Mouse (Mus musculus) adrenal gland, adult 8-10 months (tissue): Measurements from ENCODE around the gene Gpr153. TPM values are rescaled to one million over a fixed set of nuclear protein-coding genes. Genes with fewer than 3 reads are reported as not detected.

Experiments
- DNase-seq: peaks from one replicate; pipeline ENCODE4 v3.0.0; 2022
- total RNA-seq, 4 experiments: library from RNA; stranded (reverse); gene quantifications; 2 replicates each; pipeline ENCODE4 v1.2.4; 2022

The Gpr153 gene
- total RNA-seq, 4 experiments from 2014 or later, result 4.8 to 7.0 (median 5.4) TPM

DNA sequence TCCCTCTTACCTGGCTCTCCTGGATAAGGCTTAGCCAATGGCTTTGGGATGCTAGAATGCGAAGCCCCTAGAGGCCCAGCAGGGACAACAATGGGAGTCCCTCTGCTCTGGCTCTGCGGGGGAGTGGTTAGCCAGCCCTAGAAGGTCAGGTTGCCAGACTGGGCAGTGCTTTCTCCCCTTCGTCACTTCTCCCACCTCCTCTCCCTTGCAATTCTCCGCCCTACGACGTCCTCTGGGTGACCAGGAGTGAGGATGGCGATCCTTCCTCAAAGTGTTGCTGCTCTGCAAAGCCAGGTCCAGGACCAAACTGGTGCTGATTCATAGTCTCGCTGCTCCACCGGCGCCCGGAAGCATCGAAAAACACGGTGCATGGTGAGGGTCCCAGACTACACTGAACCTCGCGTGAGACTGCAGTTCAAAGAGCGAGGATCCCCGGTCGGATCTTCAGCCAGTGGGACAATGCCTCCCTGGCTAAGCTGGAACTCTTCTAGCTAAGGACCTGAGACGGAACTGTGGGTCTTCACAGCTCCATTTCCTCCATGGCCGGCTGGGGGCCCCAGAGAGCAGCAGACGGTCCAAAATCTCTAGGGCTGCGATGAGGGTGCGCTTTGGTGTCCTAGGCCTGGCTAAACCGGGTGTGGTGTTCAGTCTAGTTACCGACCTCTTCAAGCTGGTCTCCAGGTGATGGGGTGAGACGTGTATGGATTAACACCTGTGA, 44.6 kb downstream of the Gpr153 start, which contains the start of gene Rnf207:
Gene Rnf207 (minus strand): TSS at position 477 of the 718 bp plus-strand sequence.
- DNase-seq, result no peak

DNA sequence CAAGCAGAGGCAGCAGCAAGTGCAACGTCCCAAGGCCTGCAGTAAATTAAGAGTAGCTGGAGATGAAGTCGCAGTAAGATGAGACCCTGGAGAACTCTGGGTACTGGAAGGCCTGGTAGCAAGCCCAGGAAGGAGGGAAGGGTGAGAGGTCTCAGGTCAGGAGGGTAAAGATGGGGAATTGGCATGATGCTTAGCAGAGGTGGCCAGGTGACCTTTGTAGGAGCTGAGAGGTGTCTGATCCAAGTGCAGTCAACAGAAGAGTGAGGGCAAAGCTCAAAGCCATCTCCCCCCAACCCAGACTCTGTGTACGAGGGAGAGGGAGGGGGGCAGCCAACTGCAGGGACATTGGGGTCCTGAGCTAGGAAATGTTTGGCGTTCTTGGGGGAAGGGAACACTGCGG, 47.4 kb downstream of the Gpr153 start:
- DNase-seq, result no peak

DNA sequence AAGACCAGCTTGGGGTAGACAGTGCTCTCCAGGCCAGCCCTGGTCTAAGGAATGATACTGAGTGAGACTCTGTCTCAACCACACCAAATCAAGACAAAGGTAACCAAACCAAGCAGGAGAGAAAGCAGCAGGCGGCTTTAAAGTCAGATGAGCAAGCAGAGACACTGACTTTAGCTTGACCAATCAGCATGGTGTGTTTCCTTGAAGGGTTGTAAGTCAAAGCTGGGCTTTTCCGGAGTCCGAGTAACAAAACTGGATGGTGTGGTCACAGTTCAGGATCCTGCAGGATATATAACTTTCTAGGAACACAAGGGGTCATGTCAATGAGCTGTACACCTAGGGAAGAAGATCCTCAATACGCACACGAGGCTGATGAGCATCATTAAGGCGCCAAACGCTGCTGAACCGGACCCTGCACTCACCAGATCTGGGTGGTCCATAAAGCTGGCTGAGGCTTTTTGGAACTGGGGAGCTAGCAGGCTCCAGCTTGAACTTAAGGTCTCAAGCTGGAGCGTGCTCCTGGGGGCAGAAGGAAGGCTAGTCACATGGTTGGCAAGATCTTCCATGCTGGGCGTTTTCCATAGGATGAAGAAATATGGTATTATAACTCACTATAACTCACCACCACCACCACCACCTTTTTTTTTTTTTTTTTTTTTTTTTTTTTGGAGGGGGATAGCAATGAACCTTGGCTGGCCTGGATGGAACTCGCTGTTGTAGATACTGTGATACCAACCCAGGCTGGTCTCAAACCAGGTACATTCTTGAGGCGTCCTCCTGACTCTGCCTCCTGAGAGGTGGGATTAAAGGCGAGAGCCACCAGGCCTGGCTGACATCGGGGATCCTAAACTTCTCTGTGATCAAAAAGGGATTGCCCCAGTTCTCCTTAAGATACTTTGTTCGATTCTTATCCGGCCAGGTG, 50.9 kb downstream of the Gpr153 start:
- no peak for DNase-seq

DNA sequence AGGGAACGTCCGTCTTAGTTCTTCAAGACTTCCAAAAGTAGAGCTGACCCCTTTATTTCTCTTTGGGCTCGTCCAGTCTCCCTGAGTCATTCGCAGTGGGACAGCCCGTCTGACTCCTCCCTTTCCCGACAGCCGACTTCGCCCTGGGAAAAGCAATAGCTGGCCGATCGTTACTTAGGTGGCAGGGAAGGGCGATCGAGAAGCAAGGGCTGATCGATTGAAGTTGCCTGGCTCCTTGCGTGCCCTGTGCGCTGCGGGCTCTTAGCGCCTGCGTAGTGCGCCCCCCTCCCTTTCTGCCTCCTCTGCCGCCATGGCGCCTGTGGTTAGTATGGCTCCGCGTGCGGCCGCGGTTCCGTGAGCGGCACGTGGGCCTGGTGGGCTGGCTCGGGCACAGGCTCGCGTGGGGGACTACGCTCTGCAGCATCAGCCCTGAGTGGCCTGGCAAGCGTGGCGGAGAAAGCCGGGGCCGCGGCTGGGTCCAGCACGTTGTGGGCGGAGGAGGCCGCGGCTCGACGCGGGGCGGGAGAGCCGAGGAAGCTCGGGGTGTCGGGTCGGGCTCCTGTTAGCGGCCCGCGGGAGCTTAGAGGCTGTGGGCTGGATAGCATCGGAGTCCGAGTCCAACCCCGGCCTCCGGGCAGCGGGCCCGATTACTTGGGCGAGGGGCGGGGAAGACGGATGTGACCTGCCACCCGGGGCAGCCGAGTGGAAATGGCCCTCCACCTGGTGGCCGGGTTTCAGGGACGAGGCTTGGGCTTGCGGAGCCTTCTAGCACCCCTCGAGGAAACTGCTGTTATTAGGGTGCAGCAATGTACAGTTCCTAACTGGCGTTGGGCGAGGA, 51.8 kb downstream of the Gpr153 start, which contains the start of gene Rpl22:
Gene Rpl22 (plus strand): TSS at position 169 of the 838 bp plus-strand sequence.
- peak; percentile 94 for DNase-seq

DNA sequence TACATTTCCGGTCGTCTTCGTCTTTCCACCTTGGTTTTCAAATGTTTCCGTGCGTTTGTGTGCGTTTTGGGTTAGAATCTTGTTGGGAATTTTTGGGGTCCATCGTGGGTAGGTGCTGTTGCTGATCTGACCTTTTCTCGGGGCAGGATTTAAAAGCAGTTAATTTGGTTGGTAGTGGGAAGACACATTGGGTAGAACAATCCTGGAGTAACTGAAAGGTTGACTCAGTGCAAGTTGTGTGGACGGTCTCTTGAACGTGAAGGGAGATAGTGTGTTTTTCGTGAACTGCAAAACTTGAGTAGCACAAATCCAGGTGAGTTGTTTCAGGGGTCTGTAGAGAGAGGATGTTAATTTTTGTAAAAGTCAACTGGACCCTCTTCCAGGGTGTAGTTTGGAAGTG, 52.5 kb downstream of the Gpr153 start:
- DNase-seq, result no peak

DNA sequence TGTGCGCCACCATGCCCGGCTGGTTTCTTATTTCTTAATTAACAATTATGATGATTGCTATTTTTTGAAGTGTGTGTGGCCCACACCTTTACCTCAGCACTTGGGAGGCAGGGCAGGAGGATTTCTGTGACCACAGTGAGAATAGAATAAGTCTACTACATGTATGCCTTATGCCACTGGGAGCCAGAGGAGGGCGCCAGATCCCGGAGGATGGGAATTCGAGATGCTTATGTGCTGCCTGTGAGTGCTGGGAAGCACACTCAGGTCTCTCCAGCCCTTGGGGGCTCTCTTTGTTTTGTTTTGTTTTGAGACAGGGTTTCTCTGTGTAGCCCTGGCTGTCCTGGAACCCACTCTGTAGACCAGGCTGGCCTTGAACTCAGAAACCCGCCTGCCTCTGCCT, 54.7 kb downstream of the Gpr153 start:
- DNase-seq, result no peak

DNA sequence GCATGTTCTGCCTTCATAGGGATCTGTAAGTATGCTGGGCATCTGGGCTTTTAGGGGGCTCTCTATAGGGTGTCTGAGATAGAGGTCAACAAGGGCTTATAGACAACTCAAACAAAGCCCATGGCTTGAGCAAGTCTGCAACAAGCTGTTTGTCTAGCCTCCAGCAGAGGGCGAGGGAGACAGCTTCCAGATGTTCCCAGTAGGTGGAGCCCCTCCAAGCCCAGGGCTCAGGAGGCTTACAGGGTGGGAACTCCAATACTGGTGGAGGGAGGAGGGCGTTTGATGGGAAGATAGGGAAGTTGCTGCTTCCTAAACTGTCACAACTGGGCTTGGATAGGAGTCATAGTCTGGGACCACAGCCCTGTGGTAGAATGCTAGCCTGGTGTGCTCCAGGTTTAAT, 58.9 kb downstream of the Gpr153 start:
- peak; percentile 30 for DNase-seq

DNA sequence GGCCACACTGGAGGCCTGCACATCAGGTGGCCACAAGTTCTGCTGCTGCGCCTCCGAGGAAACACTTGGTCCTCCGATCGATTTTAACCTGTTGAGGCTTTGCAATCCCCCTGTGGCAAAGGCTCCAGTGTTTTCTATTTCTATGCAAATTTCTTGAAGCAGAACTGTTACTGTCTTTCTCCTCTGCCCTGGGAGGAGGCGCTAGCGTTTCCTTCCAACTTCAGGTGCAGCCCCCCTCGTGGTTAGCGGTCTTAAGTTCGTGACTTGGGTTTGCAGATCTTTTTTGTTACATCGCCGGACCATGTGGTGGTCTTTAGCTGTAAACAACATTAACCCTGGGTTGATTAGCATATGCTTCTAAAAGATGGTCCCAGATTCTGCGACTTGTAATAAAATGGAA, 59.6 kb downstream of the Gpr153 start:
- no peak for DNase-seq

Other genes with a start within 250 kb of the Gpr153 start
- 10 to 100 TPM in 3 of 4 experiments, 1 to 10 TPM in 1; 7.1 to 17.4 (median 13.7) TPM for gene Zbtb48, start 246.6 kb upstream of the Gpr153 start, total RNA-seq
- gene Tas1r1, start 235.7 kb upstream of the Gpr153 start, total RNA-seq, result under 1 TPM in 1 of 4 experiments, not detected in 3; 0.71 TPM
- gene Nol9, start 234.9 kb upstream of the Gpr153 start, total RNA-seq, result 10 to 100 TPM; 21.3 to 29.6 (median 25.8) TPM
- 10 to 100 TPM in 3 of 4 experiments, 1 to 10 TPM in 1; 8.7 to 19.5 (median 15.4) TPM for gene Plekhg5, start 201.7 kb upstream of the Gpr153 start, total RNA-seq
- gene Tnfrsf25, start 158.3 kb upstream of the Gpr153 start, total RNA-seq, result 1 to 10 TPM in 3 of 4 experiments, under 1 TPM in 1; 0.73 to 2.0 (median 1.3) TPM
- gene Espn, start 121.9 kb upstream of the Gpr153 start, total RNA-seq, result 1 to 10 TPM; 2.1 to 6.0 (median 4.4) TPM
- not detected for gene Hes2, start 115.4 kb upstream of the Gpr153 start, total RNA-seq
- gene Acot7, start 96.1 kb upstream of the Gpr153 start, total RNA-seq, result 10 to 100 TPM; 49.5 to 53.2 (median 51.8) TPM
- not detected for gene Hes3, start 17.4 kb downstream of the Gpr153 start, total RNA-seq
- gene Icmt, start 23.0 kb downstream of the Gpr153 start, total RNA-seq, result 10 to 100 TPM; 54.1 to 66.7 (median 59.6) TPM
- 1 to 10 TPM in 2 of 4 experiments, under 1 TPM in 2; 0.23 to 2.2 (median 1.0) TPM for gene Rnf207, start 44.8 kb downstream of the Gpr153 start, total RNA-seq
- gene Rpl22, start 51.5 kb downstream of the Gpr153 start, total RNA-seq, result 100 to 1,000 TPM; 415 to 500 (median 453) TPM
- gene Chd5, start 64.4 kb downstream of the Gpr153 start, total RNA-seq, result 10 to 100 TPM in 2 of 4 experiments, 1 to 10 TPM in 2; 7.0 to 16.9 (median 12.3) TPM
- gene Nphp4, start 202.5 kb downstream of the Gpr153 start, total RNA-seq, result 1 to 10 TPM; 2.8 to 6.3 (median 4.6) TPM
- gene Kcnab2, start 203.6 kb downstream of the Gpr153 start, total RNA-seq, result 1 to 10 TPM; 4.7 to 8.9 (median 8.0) TPM